Mouse (Mus musculus) heart, postnatal 0 days (tissue): ENCODE measurements around the gene Tcn2.

Source experiments
- CTCF ChIP-seq: IDR thresholded peaks from 2 replicates; pipeline ENCODE4 v1.5.1; 2016; ENCODE audit warnings: antibody characterized with exemption, control low read depth, low read depth
- EP300 ChIP-seq: IDR thresholded peaks from 2 replicates; pipeline ENCODE4 v1.6.1; 2016; ENCODE audit warnings: antibody characterized with exemption, low read depth

DNA sequence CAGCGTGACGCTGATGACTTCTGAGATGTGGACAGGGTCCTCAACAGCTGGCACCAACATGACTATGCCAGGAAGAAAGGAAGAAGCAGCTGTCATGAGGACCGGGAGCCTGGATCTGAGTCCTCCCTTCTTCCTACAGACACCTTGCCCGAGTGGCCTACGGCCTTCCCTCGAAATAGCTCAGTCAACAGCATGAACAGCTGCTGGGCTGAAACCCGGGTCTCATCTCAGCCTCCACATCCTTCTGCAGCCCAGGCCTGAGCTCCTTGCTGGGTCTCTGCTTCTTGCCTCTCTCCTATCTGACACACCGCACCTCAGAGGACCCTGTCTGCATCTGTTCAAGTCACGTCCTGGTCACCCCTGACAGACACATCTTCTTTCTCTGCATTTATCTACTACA, 9.8 kb downstream of the Tcn2 start:
- no peak for TF ChIP-seq CTCF
- TF ChIP-seq EP300: no peak
